12 mouse cellular contexts compared by ENCODE assay signal in genomic region chr5:33897158-33897557, GRCm38 (mm10).
"Had no signal": no experiment of that assay in that cellular context is flagged by ENCODE, and none has a peak within 500 bp of the region (broad histone marks: within the 10 kb centered on the region; RNA-seq: fewer than 3 reads in every experiment).

No protein-coding gene starts in this region.

- H3K4me3 ChIP-seq: midbrain, embryonic 10.5 days; midbrain, embryonic 12.5 days; neural tube, embryonic 12.5 days; stomach, embryonic 15.5 days had no signal

- H3K27me3 ChIP-seq: midbrain, embryonic 12.5 days; neural tube, embryonic 12.5 days; stomach, embryonic 15.5 days had no signal

- H3K4me2 ChIP-seq: lung, embryonic 14.5 days; midbrain, embryonic 12.5 days; neural tube, embryonic 12.5 days; stomach, embryonic 15.5 days had no signal

- DNase-seq: lung, adult 18-20 months; lung, embryonic 14.5 days; lung, postnatal 10 days; lung, postnatal 4 days; midbrain, embryonic 14.5 days; right cerebral cortex, postnatal 14 days; thymus, postnatal 14 days; thymus, postnatal 36 days had no signal
